Mouse (Mus musculus) spleen, postnatal 14 days (tissue): ENCODE measurements at regions not wholly inside any gene's neighbourhood (a gene's known extent, or its start where the extent isn't known, plus 50 kb on each side); places are given as distances from the start of the nearest gene placed in this dataset.

Experiments
- DNase-seq, 2 experiments: peaks; one replicate each; pipeline ENCODE4 v3.0.0; 2021 to 2022; ENCODE audit warnings: low spot score in 2 of 2

GRCm38 (mm10) chr6:14046560-14046959, 175.2 kb upstream of the 2610001J05Rik start:
- DNase-seq: no peak

- no peak for DNase-seq
These were observed 173.3 kb upstream of the 2610001J05Rik start for GRCm38 (mm10) chr6:14044654-14045053.

GRCm38 (mm10) chr6:14025898-14026297, 154.6 kb upstream of the 2610001J05Rik start:
- DNase-seq: no peak

GRCm38 (mm10) chr6:14018928-14019327, 147.6 kb upstream of the 2610001J05Rik start:
- DNase-seq: no peak

- DNase-seq: no peak
These were observed 111.5 kb upstream of the 2610001J05Rik start for GRCm38 (mm10) chr6:13982606-13983389.

- DNase-seq: no peak
These were observed 103.6 kb upstream of the 2610001J05Rik start for GRCm38 (mm10) chr6:13974710-13975506.

GRCm38 (mm10) chr6:13964471-13964870, 93.2 kb upstream of the 2610001J05Rik start:
- no peak for DNase-seq

- DNase-seq: no peak
These were observed 92.7 kb upstream of the 2610001J05Rik start for GRCm38 (mm10) chr6:13964013-13964412.

GRCm38 (mm10) chr6:13949640-13950039, 78.3 kb upstream of the 2610001J05Rik start:
- DNase-seq: no peak

GRCm38 (mm10) chr6:13920809-13921760, 49.8 kb upstream of the 2610001J05Rik start:
- no peak for DNase-seq
